Mouse (Mus musculus) heart, adult 2 months (tissue): ENCODE measurements around the gene Plau.

Source experiments
- CTCF ChIP-seq: fragments of 200-600 bp; IDR thresholded peaks from 2 replicates; pipeline ENCODE4 v1.8.1; 2022; ENCODE audit warnings: antibody characterized with exemption, mild to moderate bottlenecking, moderate library complexity
- POLR2A ChIP-seq: fragments of 200-500 bp; IDR thresholded peaks from 2 replicates; pipeline ENCODE4 v1.6.1; 2011; ENCODE audit warnings: mild to moderate bottlenecking, low read depth, low read length, control low read depth; ENCODE audit not compliant: insufficient read depth

DNA sequence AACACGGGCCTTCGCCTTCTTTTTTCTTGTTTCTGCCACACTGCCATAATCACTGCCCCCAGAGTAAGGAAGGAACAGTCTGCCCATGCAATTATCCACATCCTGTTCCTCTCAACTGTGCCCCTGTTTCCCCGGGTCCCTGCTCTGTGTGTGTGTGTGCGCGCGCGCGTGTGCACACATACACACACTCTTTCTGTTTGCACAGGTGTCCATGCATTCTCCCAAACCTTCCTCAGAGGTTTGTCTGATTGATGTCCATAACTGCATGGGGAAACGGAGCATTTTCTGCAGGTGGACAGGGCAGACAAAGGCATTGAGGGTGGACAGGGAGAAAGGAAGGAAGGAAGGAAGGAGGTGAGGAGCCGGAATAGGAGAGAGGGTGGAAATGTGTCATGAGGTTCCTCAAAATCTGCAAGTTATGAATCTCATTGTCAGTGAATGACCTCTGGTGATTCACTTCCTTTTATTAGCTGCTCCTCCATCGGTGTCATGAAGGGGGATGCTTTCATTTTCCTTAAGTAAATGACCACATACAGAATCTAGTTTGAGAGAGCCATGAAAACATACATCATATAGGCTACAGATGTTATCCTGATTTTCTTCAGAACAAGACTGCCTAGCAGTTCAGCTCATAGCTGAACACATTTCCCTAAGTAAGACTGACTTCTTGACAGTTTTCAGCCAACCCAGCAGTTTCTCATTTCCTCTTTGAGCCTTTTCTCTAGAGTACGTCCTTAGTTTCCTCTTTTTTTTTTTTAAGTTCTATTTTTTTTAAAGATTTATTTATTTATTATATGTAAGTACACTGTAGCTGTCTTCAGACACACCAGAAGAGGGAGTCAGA, 6.7 kb upstream of the Plau start:
- no peak for TF ChIP-seq CTCF
- no peak for TF ChIP-seq POLR2A
